Mouse (Mus musculus): ENCODE measurements at regions not wholly inside any gene's neighbourhood (a gene's known extent, or its start where the extent isn't known, plus 50 kb on each side); places are given as distances from the start of the nearest gene placed in this dataset.

DNA sequence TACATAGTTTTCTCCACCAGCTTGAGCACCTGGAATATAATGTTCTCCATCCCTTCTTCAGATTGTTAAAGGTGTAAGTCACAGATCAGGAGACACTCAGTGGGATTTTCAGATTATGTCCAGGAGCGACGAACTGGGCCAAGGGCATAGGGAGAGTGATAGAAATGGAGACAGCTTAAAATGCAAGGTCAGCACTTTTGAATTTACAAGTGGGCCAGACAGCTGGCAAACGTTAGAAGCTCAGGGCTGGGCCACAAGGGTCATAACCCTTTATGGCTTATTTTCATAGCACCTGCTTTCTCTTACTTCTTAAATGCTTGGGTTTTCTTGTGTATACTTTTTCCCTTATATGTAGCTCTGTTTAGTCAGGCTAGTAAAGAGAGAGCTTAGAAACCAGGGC, 488.8 kb upstream of the Hs6st1 start:
- H3K4me3 ChIP-seq (ENCODE audit: insufficient read depth, low read depth, low read length): no peak overlapping the region
- no peaks in the 10 kb centered on the region for H3K27me3 ChIP-seq (ENCODE audit: control insufficient read depth, insufficient read depth, low read length)
- no peaks in the 10 kb centered on the region for H3K36me3 ChIP-seq (ENCODE audit: control insufficient read depth, insufficient read depth, low read length)
- no peak overlapping the region for H3K27ac ChIP-seq (replicated peaks; ENCODE audit: insufficient read depth, low read depth, low read length)
- TF ChIP-seq CTCF (IDR thresholded peaks at IDR 0.05; ENCODE audit: low read depth, low read length) (no peak), POLR2A (IDR thresholded peaks at IDR 0.05; ENCODE audit: extremely low read depth, insufficient read depth, low read length) (no peak)
- DNase-seq (ENCODE audit: extremely low read depth, low read depth, low spot score): no peak
- 76% methylated on average over 3 of the region's 3 CpGs for WGBS
- no peaks in the 10 kb centered on the region for H3K79me2 ChIP-seq (ENCODE audit: control insufficient read depth, insufficient read depth, low read length)
- no peaks in the 10 kb centered on the region for H3K4me1 ChIP-seq (ENCODE audit: control insufficient read depth, insufficient read depth, low read length)
- H3K9ac ChIP-seq (ENCODE audit: low read depth, low read length): no peak overlapping the region

DNA sequence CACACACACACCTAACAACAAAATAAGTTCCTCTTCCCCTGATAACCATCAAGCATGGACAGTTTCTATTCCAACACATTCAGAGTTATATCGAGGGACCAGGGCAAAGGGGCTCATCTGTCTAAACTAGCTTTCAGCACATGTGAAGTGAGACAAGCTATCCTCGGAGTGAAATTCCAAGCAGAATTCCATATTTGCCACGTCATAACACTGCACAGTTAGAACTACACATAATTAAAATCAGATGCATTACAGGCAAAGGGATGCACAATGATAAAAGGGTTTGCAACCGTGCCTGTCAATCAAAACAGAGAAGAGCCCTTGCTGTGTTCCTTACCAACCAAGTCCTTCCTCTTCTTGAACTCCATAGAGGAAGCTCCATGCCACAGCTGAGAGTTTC, 488.2 kb upstream of the Hs6st1 start:
- DNase-seq (ENCODE audit: extremely low read depth, low read depth, low spot score): no peak
- H3K4me1 ChIP-seq (ENCODE audit: control insufficient read depth, insufficient read depth, low read length): no peaks in the 10 kb centered on the region
- no peak overlapping the region for H3K9ac ChIP-seq (ENCODE audit: low read depth, low read length)
- no peaks in the 10 kb centered on the region for H3K27me3 ChIP-seq (ENCODE audit: control insufficient read depth, insufficient read depth, low read length)
- no peaks in the 10 kb centered on the region for H3K79me2 ChIP-seq (ENCODE audit: control insufficient read depth, insufficient read depth, low read length)
- no peak overlapping the region for H3K27ac ChIP-seq (replicated peaks; ENCODE audit: insufficient read depth, low read depth, low read length)
- H3K36me3 ChIP-seq (ENCODE audit: control insufficient read depth, insufficient read depth, low read length): no peaks in the 10 kb centered on the region
- WGBS: 77% methylated on average over 4 of the region's 4 CpGs
- TF ChIP-seq CTCF (IDR thresholded peaks at IDR 0.05; ENCODE audit: low read depth, low read length) (no peak), POLR2A (IDR thresholded peaks at IDR 0.05; ENCODE audit: extremely low read depth, insufficient read depth, low read length) (no peak)
- no peak overlapping the region for H3K4me3 ChIP-seq (ENCODE audit: insufficient read depth, low read depth, low read length)

- Histone ChIP-seq H3K27me3 (ENCODE audit: control insufficient read depth, insufficient read depth, low read length) (no peaks in the 10 kb centered on the region), H3K9ac (ENCODE audit: low read depth, low read length) (no peak overlapping the region), H3K27ac (replicated peaks; ENCODE audit: insufficient read depth, low read depth, low read length) (no peak overlapping the region), H3K4me1 (ENCODE audit: control insufficient read depth, insufficient read depth, low read length) (no peaks in the 10 kb centered on the region), H3K4me3 (ENCODE audit: insufficient read depth, low read depth, low read length) (no peak overlapping the region), H3K79me2 (ENCODE audit: control insufficient read depth, insufficient read depth, low read length) (no peaks in the 10 kb centered on the region), H3K36me3 (ENCODE audit: control insufficient read depth, insufficient read depth, low read length) (no peaks in the 10 kb centered on the region)
- no peak for DNase-seq (ENCODE audit: extremely low read depth, low read depth, low spot score)
- no peak for TF ChIP-seq CTCF (IDR thresholded peaks at IDR 0.05; ENCODE audit: low read depth, low read length)
- no peak for TF ChIP-seq POLR2A (IDR thresholded peaks at IDR 0.05; ENCODE audit: extremely low read depth, insufficient read depth, low read length)
- WGBS: 69% methylated on average over 3 of the region's 3 CpGs
Measured at GRCm38 (mm10) chr1:35580474-35580873, 487.7 kb upstream of the Hs6st1 start.

DNA sequence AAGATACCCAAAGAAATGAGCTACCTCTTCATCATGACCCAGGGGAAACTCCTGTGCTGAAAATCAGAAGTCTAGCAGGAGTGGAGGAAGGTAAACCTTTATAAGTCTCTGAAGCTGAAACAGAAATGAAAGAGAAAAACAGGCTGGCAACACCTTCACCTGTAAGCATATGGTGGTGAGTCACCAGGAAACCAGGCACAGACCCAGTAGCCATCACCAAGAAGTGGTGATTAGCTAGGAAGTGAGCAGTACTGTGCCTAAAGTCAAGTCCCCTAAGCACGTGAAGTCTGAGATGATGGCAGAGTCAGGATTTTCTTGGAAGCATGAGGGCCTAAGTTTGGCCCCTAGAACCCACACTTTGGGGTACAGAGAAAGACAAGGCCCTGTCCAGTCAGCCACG, 480.3 kb upstream of the Hs6st1 start:
- whole genome bisulfite sequencing: 87% methylated on average over 2 of the region's 2 CpGs
- TF ChIP-seq POLR2A (IDR thresholded peaks at IDR 0.05; ENCODE audit: extremely low read depth, insufficient read depth, low read length) (no peak), CTCF (IDR thresholded peaks at IDR 0.05; ENCODE audit: low read depth, low read length) (no peak)
- DNase-seq (ENCODE audit: extremely low read depth, low read depth, low spot score): no peak
- Histone ChIP-seq H3K27me3 (ENCODE audit: control insufficient read depth, insufficient read depth, low read length) (no peaks in the 10 kb centered on the region), H3K4me1 (ENCODE audit: control insufficient read depth, insufficient read depth, low read length) (no peaks in the 10 kb centered on the region), H3K27ac (replicated peaks; ENCODE audit: insufficient read depth, low read depth, low read length) (no peak overlapping the region), H3K36me3 (ENCODE audit: control insufficient read depth, insufficient read depth, low read length) (no peaks in the 10 kb centered on the region), H3K79me2 (ENCODE audit: control insufficient read depth, insufficient read depth, low read length) (no peaks in the 10 kb centered on the region), H3K4me3 (ENCODE audit: insufficient read depth, low read depth, low read length) (no peak overlapping the region), H3K9ac (ENCODE audit: low read depth, low read length) (no peak overlapping the region)

DNA sequence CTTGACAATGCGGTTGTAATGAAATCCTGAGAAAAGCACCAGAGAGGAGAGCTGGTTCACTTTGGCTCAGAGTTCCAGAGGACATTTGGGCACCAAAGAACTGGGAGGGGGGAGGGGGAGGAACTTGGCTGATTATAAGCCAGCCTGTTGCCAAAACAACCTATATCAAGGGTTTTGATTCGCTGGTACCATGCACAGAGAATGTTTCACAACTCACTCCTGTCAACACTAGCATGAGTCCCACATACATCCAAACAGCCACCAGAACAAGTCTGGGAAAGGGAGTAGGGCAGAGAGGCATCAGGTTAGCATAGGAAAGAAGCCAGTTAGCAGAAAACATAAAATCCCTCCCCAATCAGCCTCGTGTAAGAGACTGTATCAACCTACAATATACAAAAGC, 479.3 kb upstream of the Hs6st1 start:
- H3K4me1 ChIP-seq (ENCODE audit: control insufficient read depth, insufficient read depth, low read length): no peaks in the 10 kb centered on the region

GRCm38 (mm10) chr1:35600847-35601246, 467.4 kb upstream of the Hs6st1 start:
- Histone ChIP-seq H3K79me2 (ENCODE audit: control insufficient read depth, insufficient read depth, low read length) (no peaks in the 10 kb centered on the region), H3K36me3 (ENCODE audit: control insufficient read depth, insufficient read depth, low read length) (no peaks in the 10 kb centered on the region), H3K9ac (ENCODE audit: low read depth, low read length) (no peak overlapping the region), H3K4me3 (ENCODE audit: insufficient read depth, low read depth, low read length) (no peak overlapping the region), H3K27ac (replicated peaks; ENCODE audit: insufficient read depth, low read depth, low read length) (no peak overlapping the region), H3K27me3 (ENCODE audit: control insufficient read depth, insufficient read depth, low read length) (no peaks in the 10 kb centered on the region), H3K4me1 (ENCODE audit: control insufficient read depth, insufficient read depth, low read length) (no peaks in the 10 kb centered on the region)
- 94% methylated on average over 3 of the region's 3 CpGs for WGBS
- no peak for DNase-seq (ENCODE audit: extremely low read depth, low read depth, low spot score)
- TF ChIP-seq POLR2A (IDR thresholded peaks at IDR 0.05; ENCODE audit: extremely low read depth, insufficient read depth, low read length) (no peak), CTCF (IDR thresholded peaks at IDR 0.05; ENCODE audit: low read depth, low read length) (no peak)

More for the DNA sequence above, 479.3 kb upstream of the Hs6st1 start:
- Histone ChIP-seq H3K27me3 (ENCODE audit: control insufficient read depth, insufficient read depth, low read length) (no peaks in the 10 kb centered on the region), H3K4me3 (ENCODE audit: insufficient read depth, low read depth, low read length) (no peak overlapping the region), H3K27ac (replicated peaks; ENCODE audit: insufficient read depth, low read depth, low read length) (no peak overlapping the region), H3K9ac (ENCODE audit: low read depth, low read length) (no peak overlapping the region), H3K79me2 (ENCODE audit: control insufficient read depth, insufficient read depth, low read length) (no peaks in the 10 kb centered on the region), H3K36me3 (ENCODE audit: control insufficient read depth, insufficient read depth, low read length) (no peaks in the 10 kb centered on the region)
- 53% methylated on average over 3 of the region's 3 CpGs for WGBS
- TF ChIP-seq CTCF (IDR thresholded peaks at IDR 0.05; ENCODE audit: low read depth, low read length): no peak
- no peak for TF ChIP-seq POLR2A (IDR thresholded peaks at IDR 0.05; ENCODE audit: extremely low read depth, insufficient read depth, low read length)
- no peak for DNase-seq (ENCODE audit: extremely low read depth, low read depth, low spot score)
